ENCODE assay signal across 27 mouse cellular contexts in genomic region chr17:29989653-29990052, GRCm38 (mm10).
"Had no signal": no experiment of that assay in that cellular context is flagged by ENCODE, and none has a peak within 500 bp of the region (broad histone marks: within the 10 kb centered on the region; RNA-seq: fewer than 3 reads in every experiment).

No protein-coding gene starts in this region.

- H3K27ac ChIP-seq: embryonic facial prominence, embryonic 10.5 days; embryonic facial prominence, embryonic 12.5 days; embryonic facial prominence, embryonic 13.5 days; embryonic facial prominence, embryonic 15.5 days; forebrain, embryonic 10.5 days; forebrain, embryonic 12.5 days; forebrain, embryonic 13.5 days; forebrain, embryonic 15.5 days; gastrocnemius, adult 2 months; heart, adult 2 months; heart, embryonic 10.5 days had no signal

- H3K36me3 ChIP-seq: embryonic facial prominence, embryonic 10.5 days; embryonic facial prominence, embryonic 12.5 days; embryonic facial prominence, embryonic 13.5 days; embryonic facial prominence, embryonic 15.5 days; forebrain, embryonic 10.5 days; forebrain, embryonic 12.5 days; forebrain, embryonic 15.5 days; heart, embryonic 10.5 days had no signal

- H3K9me3 ChIP-seq: embryonic facial prominence, embryonic 10.5 days; embryonic facial prominence, embryonic 13.5 days; embryonic facial prominence, embryonic 15.5 days; forebrain, embryonic 12.5 days; forebrain, embryonic 13.5 days; forebrain, embryonic 15.5 days; heart, embryonic 10.5 days had no signal

- H3K9ac ChIP-seq: embryonic facial prominence, embryonic 12.5 days; embryonic facial prominence, embryonic 13.5 days; embryonic facial prominence, embryonic 15.5 days; forebrain, embryonic 12.5 days; forebrain, embryonic 13.5 days; forebrain, embryonic 15.5 days; forebrain, postnatal 0 days had no signal

- H3K4me3 ChIP-seq: embryonic facial prominence, embryonic 10.5 days; embryonic facial prominence, embryonic 12.5 days; embryonic facial prominence, embryonic 13.5 days; embryonic facial prominence, embryonic 15.5 days; erythroblast, embryonic 14.5 days; forebrain, embryonic 10.5 days; forebrain, embryonic 12.5 days; forebrain, embryonic 13.5 days; forebrain, embryonic 15.5 days; gastrocnemius, adult 2 months; heart, adult 2 months; heart, embryonic 10.5 days had no signal

- H3K4me1 ChIP-seq: embryonic facial prominence, embryonic 12.5 days; embryonic facial prominence, embryonic 15.5 days; forebrain, embryonic 13.5 days had no signal

- DNase-seq: cerebellum, adult 9-11 months; cerebellum, postnatal 10 days; cerebellum, postnatal 14 days; cerebellum, postnatal 25 days; cerebellum, postnatal 36 days; embryo, embryonic 11 days; forebrain, postnatal 0 days; gastrocnemius, adult 2 months; gastrocnemius, postnatal 10 days; gastrocnemius, postnatal 14 days; gastrocnemius, postnatal 25 days; gastrocnemius, postnatal 36 days; heart, adult 11 months; heart, adult 18-20 months; heart, adult 2 months had no signal

- ATAC-seq: forebrain, embryonic 13.5 days; forebrain, embryonic 14.5 days; forebrain, embryonic 15.5 days; forebrain, embryonic 16.5 days; forebrain, postnatal 0 days had no signal

- H3K27me3 ChIP-seq: embryonic facial prominence, embryonic 12.5 days; embryonic facial prominence, embryonic 13.5 days; embryonic facial prominence, embryonic 15.5 days; forebrain, embryonic 12.5 days; forebrain, embryonic 13.5 days; forebrain, embryonic 15.5 days had no signal
